Mouse (Mus musculus): ENCODE data around the gene Gapvd1. TPM values are rescaled to one million over a fixed set of nuclear protein-coding genes. Genes with fewer than 3 reads are reported as not detected.
"Not testable (repeated sequence)": the region's sequence is repeated elsewhere in the genome, so short reads cannot be mapped to it uniquely, and the experiment has no call there.

Gapvd1 gene
- 81.4 and 85.9 TPM in 2 replicates for polyA plus RNA-seq (2015; fragmentation: Nextera tagmentation; extraction: Ambion mirVana)

DNA sequence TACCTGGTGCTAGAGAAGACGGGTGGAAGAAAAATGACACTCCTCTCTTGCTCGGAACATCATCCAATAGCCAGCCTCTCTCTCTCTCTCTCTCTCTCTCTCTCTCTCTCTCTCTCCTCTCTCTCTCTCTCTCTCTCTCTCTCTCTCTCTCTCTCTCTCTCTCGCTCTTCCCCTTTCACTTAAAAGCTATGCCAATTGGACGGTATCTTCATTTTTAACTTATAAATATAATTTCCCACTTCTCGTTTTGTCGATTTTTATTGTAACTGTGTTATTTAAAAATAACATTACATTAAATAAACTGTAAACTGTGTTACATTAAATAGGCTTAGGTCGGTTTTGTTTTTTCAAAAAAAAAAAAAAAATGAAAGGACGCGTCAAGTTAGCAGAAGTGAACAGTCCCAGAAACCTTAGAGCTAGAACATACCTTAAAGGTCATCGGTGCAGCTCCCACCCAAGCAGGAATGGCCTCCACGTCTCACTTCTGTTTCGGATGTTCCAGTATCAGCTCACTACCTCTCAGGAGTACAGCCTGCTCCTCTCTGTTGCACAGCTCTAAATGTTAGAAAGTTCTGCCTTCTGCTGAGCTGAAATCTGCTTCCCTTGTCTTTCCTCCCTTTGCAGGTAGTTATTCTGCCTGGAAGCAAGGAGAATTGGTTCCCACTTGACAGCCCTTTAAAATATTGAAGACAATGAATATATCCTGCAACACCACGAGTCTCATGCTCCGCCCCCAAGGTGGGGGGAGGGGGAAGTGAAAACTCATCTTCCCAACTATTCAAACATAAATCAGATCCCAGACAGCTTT, at the start of gene Gapvd1:
Gapvd1 (minus strand) TSS at position 682 of the 808 bp plus-strand sequence.
- no peak for ATAC-seq (ENCODE audit: borderline replicate concordance, extremely low read depth, low FRiP score, low TSS enrichment)
- H3K27ac ChIP-seq: peak within 1 kb of the TSS; percentile 93
- H3K9ac ChIP-seq: peak within 1 kb of the TSS; percentile 91
- peak within 1 kb of the TSS; percentile 65 for H3K4me2 ChIP-seq
- no peaks in the 10 kb centered on the region for H3K36me3 ChIP-seq
- peaks cover 13% of the 10 kb centered on the region for H3K4me1 ChIP-seq
- H3K27me3 ChIP-seq: 0 out of 2 replicates have a peak, but pooled peaks cover 5% of the 10 kb centered on the region
- WGBS: under 1% methylated on average over 14 of the region's 14 CpGs
- H3K9me3 ChIP-seq: no peaks in the 10 kb centered on the region
- H3K4me3 ChIP-seq: peak within 1 kb of the TSS; percentile 96

GRCm38 (mm10) chr2:34804815-34805214, 49.8 kb upstream of the Gapvd1 start:
- WGBS: 79% methylated on average over 1 of the region's 1 CpGs
- no peaks in the 10 kb centered on the region for H3K27me3 ChIP-seq
- H3K4me2 ChIP-seq: no peak overlapping the region
- no peak for ATAC-seq (ENCODE audit: borderline replicate concordance, extremely low read depth, low FRiP score, low TSS enrichment)
- no peak overlapping the region for H3K4me3 ChIP-seq
- H3K27ac ChIP-seq: no peak overlapping the region
- peaks cover 16% of the 10 kb centered on the region for H3K4me1 ChIP-seq
- no peak overlapping the region for H3K9ac ChIP-seq
- no peaks in the 10 kb centered on the region for H3K9me3 ChIP-seq
- H3K36me3 ChIP-seq: peaks cover 25% of the 10 kb centered on the region; the same call in 1 of the 2 replicates

DNA sequence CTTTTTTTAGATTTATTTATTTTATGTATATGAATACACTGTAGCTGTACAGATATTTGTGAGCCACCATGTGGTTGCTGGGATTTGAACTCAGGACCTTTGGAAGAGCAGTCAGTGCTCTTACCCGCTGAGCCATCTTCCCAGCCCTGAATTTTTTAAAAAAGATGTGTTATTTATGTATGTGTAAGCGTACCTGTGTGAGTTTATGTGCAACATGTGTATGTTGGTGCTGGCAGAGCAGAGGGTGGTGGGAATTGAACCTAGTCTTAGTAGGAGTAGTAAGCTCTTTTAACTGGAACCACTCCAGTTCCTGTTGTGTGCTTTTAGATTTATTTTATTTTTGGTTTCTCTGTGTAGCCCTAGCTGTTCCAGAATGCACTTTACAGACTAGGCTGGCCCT, 49.1 kb upstream of the Gapvd1 start:
- no peaks in the 10 kb centered on the region for H3K9me3 ChIP-seq
- H3K27ac ChIP-seq: no peak overlapping the region
- H3K36me3 ChIP-seq: peaks cover 23% of the 10 kb centered on the region; the same call in 1 of the 2 replicates
- 97% methylated on average over 2 of the region's 2 CpGs for WGBS
- H3K4me2 ChIP-seq: peak overlapping the region; percentile 40
- H3K4me1 ChIP-seq: peaks cover 17% of the 10 kb centered on the region
- peak overlapping the region; percentile 18; the same call in 1 of the 2 replicates for H3K4me3 ChIP-seq
- ATAC-seq (ENCODE audit: borderline replicate concordance, extremely low read depth, low FRiP score, low TSS enrichment): no peak
- no peaks in the 10 kb centered on the region for H3K27me3 ChIP-seq
- H3K9ac ChIP-seq: no peak overlapping the region

GRCm38 (mm10) chr2:34803746-34804145, 48.7 kb upstream of the Gapvd1 start:
- H3K27ac ChIP-seq: no peak overlapping the region
- H3K9ac ChIP-seq: no peak overlapping the region
- H3K4me3 ChIP-seq: peak overlapping the region; percentile 18
- no peaks in the 10 kb centered on the region for H3K9me3 ChIP-seq
- no peaks in the 10 kb centered on the region for H3K27me3 ChIP-seq
- peaks cover 19% of the 10 kb centered on the region; the same call in 1 of the 2 replicates for H3K36me3 ChIP-seq
- H3K4me2 ChIP-seq: peak overlapping the region; percentile 40
- 66% methylated on average over 3 of the region's 3 CpGs for WGBS
- ATAC-seq (ENCODE audit: borderline replicate concordance, extremely low read depth, low FRiP score, low TSS enrichment): no peak
- H3K4me1 ChIP-seq: peaks cover 21% of the 10 kb centered on the region

GRCm38 (mm10) chr2:34802565-34803245, 47.7 kb upstream of the Gapvd1 start:
- H3K9ac ChIP-seq: peak overlapping the region; percentile 89
- peaks cover 12% of the 10 kb centered on the region; the same call in 1 of the 2 replicates for H3K36me3 ChIP-seq
- not testable (repeated sequence) for H3K9me3 ChIP-seq, H3K27me3 ChIP-seq
- peaks cover 21% of the 10 kb centered on the region for H3K4me1 ChIP-seq
- peak overlapping the region; percentile 78 for H3K4me3 ChIP-seq
- WGBS: under 1% methylated on average over 32 of the region's 32 CpGs
- ATAC-seq (ENCODE audit: borderline replicate concordance, extremely low read depth, low FRiP score, low TSS enrichment): peak; percentile 40
- H3K4me2 ChIP-seq: peak overlapping the region; percentile 65
- peak overlapping the region; percentile 86 for H3K27ac ChIP-seq

- Histone ChIP-seq H3K27me3 (no peaks in the 10 kb centered on the region), H3K36me3 (peaks cover 10% of the 10 kb centered on the region; the same call in 1 of the 2 replicates), H3K4me3 (peak overlapping the region; percentile 78), H3K9me3 (no peaks in the 10 kb centered on the region), H3K27ac (peak overlapping the region; percentile 86), H3K9ac (peak overlapping the region; percentile 89), H3K4me2 (peak overlapping the region; percentile 41; the same call in 1 of the 2 replicates), H3K4me1 (peaks cover 21% of the 10 kb centered on the region)
- ATAC-seq (ENCODE audit: borderline replicate concordance, extremely low read depth, low FRiP score, low TSS enrichment): peak; percentile 95
- WGBS: 5% methylated on average over 39 of the region's 39 CpGs
Observed at GRCm38 (mm10) chr2:34801516-34802482, 46.8 kb upstream of the Gapvd1 start.

- no peak for ATAC-seq (ENCODE audit: borderline replicate concordance, extremely low read depth, low FRiP score, low TSS enrichment)
- H3K4me2 ChIP-seq: peak overlapping the region; percentile 71
- H3K9me3 ChIP-seq: no peaks in the 10 kb centered on the region
- peak overlapping the region; percentile 67; the same call in 1 of the 2 replicates for H3K4me3 ChIP-seq
- no peak overlapping the region for H3K27ac ChIP-seq
- peaks cover 7% of the 10 kb centered on the region; the same call in 1 of the 2 replicates for H3K36me3 ChIP-seq
- peaks cover 21% of the 10 kb centered on the region for H3K4me1 ChIP-seq
- no peaks in the 10 kb centered on the region for H3K27me3 ChIP-seq
- no peak overlapping the region for H3K9ac ChIP-seq
- 74% methylated on average over 7 of the region's 7 CpGs for WGBS
Observed at GRCm38 (mm10) chr2:34800371-34800770, 45.3 kb upstream of the Gapvd1 start.

GRCm38 (mm10) chr2:34799357-34800256, 44.6 kb upstream of the Gapvd1 start, which contains the start of gene Rabepk:
Gene Rabepk, minus strand, starts transcription at chr2:34799912.
- Histone ChIP-seq H3K27ac (peak within 1 kb of the TSS; percentile 82), H3K36me3 (peaks cover 6% of the 10 kb centered on the region; the same call in 1 of the 2 replicates), H3K4me2 (peak within 1 kb of the TSS; percentile 71), H3K9ac (peak within 1 kb of the TSS; percentile 68), H3K4me3 (peak within 1 kb of the TSS; percentile 67), H3K4me1 (peaks cover 21% of the 10 kb centered on the region), H3K27me3 (no peaks in the 10 kb centered on the region), H3K9me3 (no peaks in the 10 kb centered on the region)
- 2% methylated on average over 44 of the region's 44 CpGs for WGBS
- ATAC-seq (ENCODE audit: borderline replicate concordance, extremely low read depth, low FRiP score, low TSS enrichment): peak; percentile 81

DNA sequence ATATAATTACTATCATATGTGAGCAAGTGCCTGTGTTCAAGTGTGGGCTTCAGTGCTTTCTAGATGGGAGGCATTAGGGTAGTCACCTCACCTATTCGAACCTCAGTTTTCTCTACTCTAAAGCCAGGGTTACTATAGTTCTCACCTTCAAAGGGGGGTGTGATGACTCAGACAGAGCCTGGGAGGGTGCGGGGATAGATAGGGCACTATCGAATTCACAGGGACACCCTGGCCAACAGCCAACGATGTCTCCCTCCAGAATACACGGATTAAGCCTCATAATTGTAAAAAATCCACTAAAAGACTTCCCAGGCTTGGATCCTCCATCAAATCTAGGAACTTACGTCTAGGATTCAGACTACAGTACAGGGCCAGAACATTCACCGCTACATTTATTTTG, 40.4 kb upstream of the Gapvd1 start:
- Histone ChIP-seq H3K9me3 (no peaks in the 10 kb centered on the region), H3K27ac (no peak overlapping the region), H3K36me3 (peaks cover 13% of the 10 kb centered on the region), H3K27me3 (no peaks in the 10 kb centered on the region), H3K4me3 (no peak overlapping the region), H3K9ac (no peak overlapping the region), H3K4me2 (no peak overlapping the region), H3K4me1 (peaks cover 6% of the 10 kb centered on the region)
- WGBS: 82% methylated on average over 7 of the region's 7 CpGs
- ATAC-seq (ENCODE audit: borderline replicate concordance, extremely low read depth, low FRiP score, low TSS enrichment): no peak

DNA sequence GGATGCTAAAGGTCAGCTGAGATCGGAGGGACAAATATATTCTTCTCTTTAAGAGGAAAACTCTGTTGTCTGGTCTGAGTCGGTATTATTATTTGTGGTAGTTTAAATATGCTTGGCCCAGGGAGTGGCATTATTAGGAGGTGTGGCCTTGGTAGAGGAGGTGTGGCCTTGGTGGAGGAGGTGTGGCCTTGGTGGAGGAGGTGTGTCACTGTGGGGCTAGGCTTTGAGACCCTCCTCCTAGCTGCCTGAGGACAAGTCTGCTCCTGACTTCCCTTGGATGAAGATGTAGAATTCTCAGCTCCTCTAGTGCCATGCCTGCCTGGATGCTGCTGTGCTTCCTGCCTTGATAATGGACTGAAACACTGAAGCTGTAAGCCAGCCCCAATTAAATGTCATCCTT, 39.5 kb upstream of the Gapvd1 start:
- Histone ChIP-seq H3K27ac (no peak overlapping the region), H3K27me3 (no peaks in the 10 kb centered on the region), H3K4me1 (peaks cover 5% of the 10 kb centered on the region), H3K9me3 (no peaks in the 10 kb centered on the region), H3K36me3 (peaks cover 16% of the 10 kb centered on the region), H3K9ac (no peak overlapping the region), H3K4me3 (no peak overlapping the region), H3K4me2 (no peak overlapping the region)
- 87% methylated on average over 2 of the region's 2 CpGs for WGBS
- ATAC-seq (ENCODE audit: borderline replicate concordance, extremely low read depth, low FRiP score, low TSS enrichment): no peak

All from lung, embryonic 15.5 days (tissue).